Mouse (Mus musculus) brain, embryonic 14.5 days (tissue): Measurements from ENCODE around the gene Igf1r.

Experiments used
- CTCF ChIP-seq: fragments of 200-500 bp; IDR thresholded peaks from 2 replicates; pipeline ENCODE4 v1.5.1; 2012; ENCODE audit warnings: inconsistent platforms, mild to moderate bottlenecking, moderate library complexity, borderline replicate concordance; ENCODE audit not compliant: insufficient read depth, insufficient read length; ENCODE audit errors: extremely low read depth
- POLR2A ChIP-seq: fragments of 200-500 bp; IDR thresholded peaks from 2 replicates; pipeline ENCODE4 v1.6.1; 2012; ENCODE audit warnings: mild to moderate bottlenecking, inconsistent platforms, borderline replicate concordance; ENCODE audit not compliant: poor library complexity, insufficient read depth, insufficient read length, severe bottlenecking; ENCODE audit errors: extremely low read depth

GRCm38 (mm10) chr7:68073460-68073806, 120.8 kb downstream of the Igf1r start:
- TF ChIP-seq POLR2A (no peak), CTCF (no peak)
